Mouse (Mus musculus): ENCODE measurements at regions not wholly inside any gene's neighbourhood (a gene's known extent, or its start where the extent isn't known, plus 50 kb on each side); places are given as distances from the start of the nearest gene placed in this dataset.

DNA sequence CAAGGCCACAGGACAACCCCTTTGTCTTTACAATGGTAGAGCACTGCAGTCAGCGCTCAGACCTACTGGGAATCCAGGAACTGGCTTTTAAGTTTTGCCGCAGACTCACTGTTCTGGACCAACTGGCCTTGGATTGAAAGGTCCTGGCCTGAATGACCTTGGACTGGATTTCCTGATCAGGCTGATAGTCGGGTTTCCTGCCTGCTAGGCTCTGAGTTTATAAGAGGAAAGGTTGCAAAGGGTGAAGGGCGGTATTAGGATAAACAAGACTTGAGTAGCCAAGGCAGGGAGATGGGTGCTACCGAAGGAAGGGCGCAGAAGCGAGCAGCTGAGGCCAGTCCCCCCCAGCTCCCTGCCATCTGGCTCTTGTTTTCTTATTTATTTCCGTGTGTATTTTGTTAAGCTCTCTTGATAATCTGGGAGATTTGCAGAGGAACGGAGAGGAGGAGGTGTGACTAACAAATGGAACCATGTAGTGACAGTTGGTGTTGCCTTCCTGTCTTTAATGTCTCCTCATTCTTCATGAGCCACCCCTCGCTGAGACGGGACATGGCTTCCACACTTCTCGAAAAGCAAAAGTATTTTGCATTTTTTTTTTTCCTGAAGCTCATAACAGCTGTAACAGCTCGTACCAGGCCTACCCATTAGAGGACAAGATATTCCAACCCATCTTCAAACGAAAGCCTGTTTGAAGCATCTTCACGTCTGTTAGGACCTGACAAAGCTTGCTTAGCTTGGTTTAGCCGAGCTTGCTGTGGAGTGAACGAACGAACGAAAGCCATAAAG is 158.7 kb upstream of the Nrip1 start:
- TF ChIP-seq GATA1 (IDR thresholded peaks at IDR 0.05; ENCODE audit: low read length) = no peak

DNA sequence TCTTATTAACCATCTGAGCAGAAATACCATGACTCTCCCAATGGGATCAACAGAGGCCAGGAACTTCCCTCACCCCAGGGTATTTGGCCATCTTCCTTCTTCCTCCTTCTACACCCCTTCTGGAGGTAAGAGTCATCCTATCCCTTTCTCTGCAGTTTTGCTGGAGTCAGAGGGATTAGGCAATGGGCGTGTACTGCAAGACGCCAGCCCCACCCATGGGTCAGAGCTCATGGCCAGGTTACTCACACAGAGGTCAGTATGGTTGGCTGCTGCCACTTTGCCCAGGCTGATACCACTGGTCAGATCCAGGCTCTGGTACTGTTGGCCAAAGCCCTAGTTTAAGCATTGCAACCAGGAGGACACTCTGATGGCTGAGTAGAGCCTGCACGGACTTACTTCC is 157.3 kb upstream of the Nrip1 start:
- TF ChIP-seq GATA1 (IDR thresholded peaks at IDR 0.05; ENCODE audit: low read length) = no peak

DNA sequence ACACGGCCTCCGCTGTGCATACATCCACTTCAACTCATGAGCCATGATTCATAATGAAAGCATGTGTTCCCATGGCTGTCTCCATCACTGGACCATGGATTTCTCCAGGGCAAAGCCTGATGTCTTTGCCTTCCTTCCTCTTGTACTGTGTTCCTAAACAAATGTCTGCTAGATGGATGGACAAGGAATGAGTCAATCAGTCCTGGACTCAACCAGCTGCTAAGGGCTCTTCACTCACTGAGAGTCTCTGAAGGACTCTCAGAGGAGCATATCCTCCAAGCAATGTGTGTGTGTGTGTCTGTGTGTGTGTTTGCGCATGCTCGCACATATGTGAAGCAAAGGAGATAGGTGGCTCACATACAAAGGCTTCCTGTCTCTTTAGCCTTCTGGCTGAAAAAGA is 156.0 kb upstream of the Nrip1 start:
- TF ChIP-seq GATA1 (IDR thresholded peaks at IDR 0.05; ENCODE audit: low read length) = no peak

DNA sequence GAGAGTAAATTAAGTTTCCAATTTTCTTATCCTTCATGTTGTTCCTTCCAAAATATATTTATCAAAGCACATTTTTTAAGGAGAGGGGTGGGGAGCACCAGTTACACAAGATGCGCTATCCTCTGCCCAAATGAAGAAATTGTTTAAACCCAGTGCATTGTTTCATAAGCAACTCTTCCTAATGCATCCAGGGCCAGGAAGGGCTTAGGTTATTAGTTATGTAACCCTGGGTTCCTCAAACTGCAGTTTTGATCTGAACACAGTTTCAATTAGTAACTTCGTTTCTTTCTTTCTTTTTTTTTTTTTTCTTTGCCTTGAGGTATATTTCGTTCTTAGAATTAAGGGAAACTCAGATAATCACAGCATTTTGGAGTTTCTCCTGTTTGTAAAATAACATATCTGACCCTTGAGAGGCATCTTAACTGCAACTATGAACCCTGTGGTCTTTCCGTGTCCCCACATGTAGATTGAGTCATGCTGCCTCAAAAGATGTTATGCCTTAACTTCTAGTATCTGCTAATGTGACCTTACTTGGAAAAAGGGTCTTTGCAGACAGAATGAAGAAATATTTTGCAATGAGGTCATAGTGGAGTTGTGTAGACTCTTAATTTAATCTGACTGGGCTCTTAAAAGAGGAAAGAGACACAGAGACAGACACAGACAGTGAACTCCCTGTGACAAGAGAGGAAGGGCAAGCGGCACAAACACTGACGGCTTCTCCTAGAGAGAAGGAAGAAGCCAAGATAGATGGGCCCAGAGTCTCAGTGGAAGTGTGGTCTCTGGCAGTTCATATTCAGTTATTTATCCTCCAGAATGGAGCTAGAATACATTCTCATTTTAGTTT is 153.7 kb upstream of the Nrip1 start:
- TF ChIP-seq GATA1 (IDR thresholded peaks at IDR 0.05; ENCODE audit: low read length) = no peak

DNA sequence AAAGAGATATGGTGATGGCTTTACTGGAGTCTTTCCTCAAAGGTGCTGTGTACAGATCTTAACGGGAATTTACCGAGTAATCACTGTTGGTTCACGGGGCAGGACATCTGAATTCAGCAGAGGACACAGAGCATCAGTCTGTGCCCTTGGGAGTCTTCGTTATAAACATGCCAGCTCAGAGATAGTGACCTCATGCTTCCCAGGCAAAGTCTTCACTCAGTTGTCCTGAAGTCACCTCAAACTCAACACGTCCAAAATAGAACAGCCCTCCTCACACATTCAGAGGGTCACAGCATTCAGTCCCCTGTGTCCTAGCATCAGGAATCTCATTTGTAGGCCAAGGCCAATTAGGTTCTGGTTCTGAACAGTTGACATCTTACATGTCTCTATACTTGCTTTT is 151.9 kb upstream of the Nrip1 start:
- no peak for TF ChIP-seq GATA1 (IDR thresholded peaks at IDR 0.05; ENCODE audit: low read length)

DNA sequence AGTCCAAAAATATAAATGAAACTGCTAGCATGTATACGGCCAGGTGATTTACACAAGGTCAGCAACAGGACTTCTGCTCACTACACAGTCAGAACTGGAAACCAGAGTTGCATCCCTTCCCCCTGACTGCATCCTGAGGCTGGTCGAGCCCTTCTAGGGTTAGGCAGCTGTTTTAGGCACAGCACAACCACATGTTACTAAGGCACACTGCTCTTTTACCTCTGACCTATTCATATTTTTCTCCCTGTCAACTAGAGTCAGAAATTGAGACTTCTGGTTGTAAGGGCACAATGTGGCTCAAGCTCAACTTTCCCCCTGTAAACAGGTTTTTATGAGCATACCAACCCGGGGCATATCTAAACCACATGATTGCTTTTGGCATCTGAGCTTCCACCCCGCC is 151.3 kb upstream of the Nrip1 start:
- TF ChIP-seq GATA1 (IDR thresholded peaks at IDR 0.05; ENCODE audit: low read length) = no peak

DNA sequence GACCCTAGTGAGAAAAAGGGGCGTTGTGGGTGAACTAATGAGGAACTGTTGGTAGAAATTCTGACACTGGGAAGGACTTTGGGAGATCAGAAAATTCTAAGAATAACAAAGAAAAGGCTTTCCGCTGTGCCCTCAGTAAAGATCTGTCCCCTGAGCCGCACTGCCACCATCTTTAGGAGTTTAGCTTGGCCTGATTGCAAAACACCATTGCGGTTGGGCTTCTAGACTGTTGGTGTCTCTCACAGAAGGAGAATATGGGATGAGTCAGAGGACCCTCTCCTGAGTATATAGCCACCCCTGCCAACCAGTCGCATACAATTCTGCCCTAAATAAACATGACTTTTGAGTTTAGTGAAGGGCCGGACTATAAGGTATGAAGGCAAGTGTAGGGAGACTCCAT is 147.5 kb upstream of the Nrip1 start:
- TF ChIP-seq GATA1 (IDR thresholded peaks at IDR 0.05; ENCODE audit: low read length) = no peak

DNA sequence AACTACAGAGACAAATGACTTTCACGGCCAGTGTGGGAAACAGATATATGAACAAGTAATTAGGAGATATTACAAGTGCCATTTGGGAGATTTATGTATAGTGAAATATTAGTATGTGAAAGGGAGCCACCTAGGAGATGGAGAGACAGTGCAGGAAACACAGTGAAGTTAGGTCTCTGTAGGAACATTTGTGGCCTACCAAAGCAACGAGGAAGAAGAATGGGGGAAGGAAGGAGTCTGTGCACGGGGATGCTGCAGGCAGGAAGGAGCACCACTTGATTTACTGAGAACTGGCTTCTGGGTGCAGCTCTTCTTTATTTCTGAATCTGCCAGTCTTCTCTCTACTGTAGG is 147.0 kb upstream of the Nrip1 start:
- no peak for TF ChIP-seq GATA1 (IDR thresholded peaks at IDR 0.05; ENCODE audit: low read length)

DNA sequence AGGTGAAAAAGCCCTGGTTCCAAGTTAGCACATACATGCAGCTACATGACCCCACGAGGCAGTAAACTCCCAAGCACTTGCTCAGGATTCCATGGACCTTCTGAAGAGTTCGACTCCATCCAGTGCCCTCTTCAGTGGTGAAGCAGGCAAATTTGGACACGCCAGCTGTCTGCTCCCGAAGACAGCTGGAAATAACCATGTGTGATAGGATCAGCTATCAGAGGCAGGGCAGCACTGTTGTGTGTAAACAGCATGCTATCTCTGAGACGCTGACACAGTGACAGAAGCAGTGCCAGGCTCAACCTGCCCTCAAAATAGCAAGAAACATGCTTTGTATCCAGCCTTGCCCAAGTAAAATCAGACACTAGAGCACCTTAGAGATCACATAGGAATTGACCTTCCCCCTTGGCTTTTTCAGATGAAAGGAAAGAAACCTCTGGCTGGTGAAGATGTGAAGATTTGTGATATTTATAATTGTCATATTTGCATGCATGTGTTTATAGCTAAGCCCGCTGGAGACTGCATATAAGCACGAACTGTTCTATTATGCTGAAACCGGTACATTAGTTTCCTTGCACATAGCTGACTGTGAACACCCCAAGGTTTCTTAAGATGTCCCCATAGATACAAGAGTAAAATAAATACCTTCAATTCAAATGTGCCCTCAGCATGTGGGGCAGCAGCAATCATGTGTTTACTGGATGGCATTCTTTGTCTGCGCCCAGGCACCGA is 146.4 kb upstream of the Nrip1 start:
- no peak for TF ChIP-seq GATA1 (IDR thresholded peaks at IDR 0.05; ENCODE audit: low read length)

DNA sequence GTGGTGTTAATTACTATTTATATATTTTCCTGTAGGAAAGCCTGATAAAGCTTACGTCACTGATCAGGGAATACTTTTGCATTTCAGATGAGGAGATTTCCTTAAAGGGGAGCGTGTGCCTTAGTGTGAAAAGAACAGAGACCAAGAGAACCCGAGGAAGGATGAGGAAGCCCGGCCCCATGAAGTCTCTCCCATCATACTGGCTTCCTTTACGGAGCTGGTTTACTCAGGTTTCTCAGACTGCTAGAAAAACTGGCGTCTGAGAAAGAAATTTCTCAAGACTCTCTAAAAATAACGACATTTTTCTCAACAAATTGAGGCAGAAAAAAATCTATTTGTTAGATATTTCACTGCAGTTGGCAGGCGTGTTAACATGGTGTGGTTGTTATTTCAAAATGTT is 137.2 kb upstream of the Nrip1 start:
- TF ChIP-seq GATA1 (IDR thresholded peaks at IDR 0.05; ENCODE audit: low read length) = no peak

DNA sequence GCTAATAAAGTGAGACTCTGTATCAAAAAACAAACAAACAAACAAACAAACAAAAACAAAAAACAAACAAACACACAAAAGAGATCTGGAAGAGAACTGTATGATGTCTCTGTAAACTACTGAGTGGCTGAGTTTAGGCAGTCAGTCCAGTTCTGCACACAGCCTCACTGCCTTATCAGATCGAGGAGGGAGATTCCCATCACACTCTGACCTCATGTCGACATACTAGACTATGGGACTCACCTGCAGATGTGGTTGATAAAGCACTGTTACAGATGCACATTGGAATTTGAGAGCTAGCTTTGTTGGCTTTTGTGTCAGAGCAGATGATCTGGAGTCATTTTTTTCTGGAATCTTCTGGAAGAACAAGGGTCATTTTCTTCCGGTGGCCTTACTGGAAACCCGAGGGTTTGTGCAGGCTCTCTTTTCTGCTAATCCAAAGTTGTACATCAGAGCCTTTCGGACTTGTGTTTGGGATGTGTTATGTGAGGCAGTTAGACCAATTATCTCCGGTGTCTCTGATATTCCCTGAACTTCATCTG is 135.6 kb upstream of the Nrip1 start:
- TF ChIP-seq GATA1 (IDR thresholded peaks at IDR 0.05; ENCODE audit: low read length) = no peak

DNA sequence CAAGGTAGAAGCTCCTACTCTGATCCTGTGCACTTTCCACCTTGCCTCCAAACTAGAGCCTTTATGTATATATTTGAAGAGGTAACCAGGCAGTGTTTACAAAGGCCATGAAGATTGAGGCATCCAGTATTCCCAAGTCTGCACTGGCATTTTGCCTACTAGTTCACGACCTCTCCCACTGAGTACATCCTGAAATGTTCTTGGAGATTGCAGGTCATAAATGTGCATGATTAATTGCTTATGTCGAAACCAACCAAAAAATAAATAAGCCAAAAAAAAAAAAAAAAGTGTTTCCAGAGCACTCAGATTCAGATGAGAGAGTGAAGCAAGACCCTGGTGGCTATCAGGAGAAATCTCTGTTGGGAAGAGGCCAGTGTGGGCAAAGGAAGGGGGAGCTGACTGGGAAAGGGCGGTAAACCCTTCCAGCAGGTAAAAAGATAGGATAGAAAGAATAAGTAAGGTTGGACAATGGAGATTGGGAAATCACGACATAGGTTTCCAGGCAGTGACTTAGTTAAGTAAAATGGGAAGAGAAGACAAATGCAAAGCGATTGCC is 133.6 kb upstream of the Nrip1 start:
- TF ChIP-seq GATA1 (IDR thresholded peaks at IDR 0.05; ENCODE audit: low read length) = no peak

DNA sequence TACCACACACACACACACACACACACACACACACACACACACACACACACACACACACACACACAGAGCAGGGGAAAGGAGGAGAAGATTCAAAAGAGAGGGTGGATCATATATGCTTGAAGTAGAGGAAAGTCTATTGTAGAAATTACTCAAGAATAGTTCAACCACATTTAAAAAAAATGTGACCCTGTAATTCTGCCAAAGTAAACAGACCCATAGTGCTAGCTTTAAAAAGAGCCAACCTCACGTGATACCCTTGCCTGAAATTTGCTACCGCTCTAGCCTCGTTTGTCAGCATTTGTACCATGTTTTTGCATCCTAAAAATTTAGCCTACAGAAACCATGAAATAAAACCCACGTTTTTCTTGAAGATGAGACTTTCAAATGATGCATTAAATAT is 132.6 kb upstream of the Nrip1 start:
- TF ChIP-seq GATA1 (IDR thresholded peaks at IDR 0.05; ENCODE audit: low read length) = no peak

DNA sequence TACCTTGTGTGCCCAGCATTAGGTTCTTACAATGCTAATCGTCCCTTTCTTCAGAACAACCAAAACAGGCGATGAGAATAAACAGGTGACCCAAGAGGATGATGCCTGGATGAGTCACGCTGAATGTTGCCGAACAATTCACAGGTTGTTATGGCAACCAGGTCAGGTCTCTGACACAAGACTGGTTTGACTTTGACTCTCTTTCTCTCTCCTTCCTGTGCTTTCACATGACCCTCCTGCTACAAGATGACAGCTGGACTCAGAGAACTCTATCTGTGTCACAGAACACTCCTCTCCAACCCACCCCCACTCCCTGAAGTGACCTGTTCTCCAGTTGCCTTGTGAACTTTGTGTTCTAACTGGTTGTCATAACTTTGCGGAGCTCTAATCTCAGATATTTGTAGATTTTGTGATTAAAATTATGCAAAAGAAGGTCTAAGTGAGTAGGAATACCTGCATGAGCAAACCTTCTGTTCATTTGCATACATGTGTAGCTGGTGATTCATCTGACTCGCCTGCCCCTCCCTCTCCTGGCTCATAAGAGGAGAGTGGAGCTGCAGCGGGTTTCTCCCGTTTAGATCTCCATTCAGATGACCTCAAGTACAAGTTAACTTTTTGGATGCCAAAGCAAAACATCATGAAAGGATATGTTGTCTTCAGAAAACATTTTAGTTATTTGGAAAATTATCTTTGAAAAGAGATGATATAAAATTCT is 126.2 kb upstream of the Nrip1 start:
- no peak for TF ChIP-seq GATA1 (IDR thresholded peaks at IDR 0.05; ENCODE audit: low read length)

DNA sequence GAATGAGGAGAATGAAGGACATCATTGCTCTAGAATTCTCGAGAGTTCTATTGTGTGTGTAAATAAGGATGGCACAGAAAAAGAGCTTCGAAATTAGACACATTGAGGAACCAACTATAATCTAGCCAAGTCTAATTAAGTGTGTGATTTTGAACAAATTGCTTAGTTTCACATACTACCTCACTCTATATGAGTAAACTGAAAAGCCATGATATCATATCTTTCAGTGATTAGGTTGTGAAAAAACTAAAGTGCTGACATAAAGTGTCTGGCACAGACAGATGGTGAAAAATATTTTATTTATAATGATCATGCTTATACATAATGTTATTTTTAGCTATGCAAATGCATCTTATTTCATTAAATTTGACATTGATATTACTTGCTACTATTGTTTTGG is 124.6 kb upstream of the Nrip1 start:
- TF ChIP-seq GATA1 (IDR thresholded peaks at IDR 0.05; ENCODE audit: low read length) = no peak
